Mouse (Mus musculus): ENCODE results near the gene Gfra1. TPM values are rescaled to one million over a fixed set of nuclear protein-coding genes. Genes with fewer than 3 reads are reported as not detected.

Gfra1 gene
- total RNA-seq, 2 experiments from 2014 or later: 3.9 to 4.2 TPM

DNA sequence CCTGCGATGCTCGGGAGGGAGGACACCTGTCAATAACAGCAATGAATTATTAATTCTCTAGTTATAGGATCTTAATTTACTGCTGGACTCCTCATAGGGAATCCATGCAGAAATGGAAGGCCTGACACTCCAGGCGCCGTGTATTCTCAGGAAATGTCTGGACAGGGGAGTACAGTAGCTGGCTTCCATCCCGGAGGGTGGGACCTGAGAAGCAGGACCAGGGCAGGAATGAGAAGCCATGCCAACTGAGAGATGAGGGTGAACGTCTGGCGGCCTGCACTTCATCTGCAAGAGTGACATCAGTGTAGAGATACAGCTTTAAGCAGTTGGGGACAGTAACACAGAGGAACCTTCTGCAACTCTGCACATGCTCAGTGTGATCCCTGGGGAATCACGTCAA, 115.5 kb downstream of the Gfra1 start:
- no peak for DNase-seq
- intact Hi-C loops (cut with DNase I): no loop called here

DNA sequence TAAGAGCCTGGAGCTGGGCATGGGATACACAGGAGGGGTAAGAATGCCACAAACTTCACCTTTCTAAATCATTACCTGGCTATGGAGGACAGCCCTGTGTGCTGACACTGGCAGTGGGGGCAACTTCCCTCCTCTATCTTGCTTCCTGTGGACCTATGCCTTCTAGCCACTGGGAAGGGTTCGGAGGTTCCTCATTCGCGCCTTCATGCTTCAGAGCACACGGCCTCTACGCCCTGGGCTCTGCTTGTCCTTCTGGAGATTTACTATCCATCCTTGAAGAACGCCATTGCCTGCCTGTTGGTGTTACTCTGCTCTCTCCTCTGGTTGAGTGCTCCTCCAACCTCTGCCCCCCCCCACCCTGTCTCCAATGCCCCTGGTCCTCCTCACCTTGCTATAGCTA, 118.9 kb downstream of the Gfra1 start:
- no peak for DNase-seq
- intact Hi-C loops (cut with DNase I): no loop called here

DNA sequence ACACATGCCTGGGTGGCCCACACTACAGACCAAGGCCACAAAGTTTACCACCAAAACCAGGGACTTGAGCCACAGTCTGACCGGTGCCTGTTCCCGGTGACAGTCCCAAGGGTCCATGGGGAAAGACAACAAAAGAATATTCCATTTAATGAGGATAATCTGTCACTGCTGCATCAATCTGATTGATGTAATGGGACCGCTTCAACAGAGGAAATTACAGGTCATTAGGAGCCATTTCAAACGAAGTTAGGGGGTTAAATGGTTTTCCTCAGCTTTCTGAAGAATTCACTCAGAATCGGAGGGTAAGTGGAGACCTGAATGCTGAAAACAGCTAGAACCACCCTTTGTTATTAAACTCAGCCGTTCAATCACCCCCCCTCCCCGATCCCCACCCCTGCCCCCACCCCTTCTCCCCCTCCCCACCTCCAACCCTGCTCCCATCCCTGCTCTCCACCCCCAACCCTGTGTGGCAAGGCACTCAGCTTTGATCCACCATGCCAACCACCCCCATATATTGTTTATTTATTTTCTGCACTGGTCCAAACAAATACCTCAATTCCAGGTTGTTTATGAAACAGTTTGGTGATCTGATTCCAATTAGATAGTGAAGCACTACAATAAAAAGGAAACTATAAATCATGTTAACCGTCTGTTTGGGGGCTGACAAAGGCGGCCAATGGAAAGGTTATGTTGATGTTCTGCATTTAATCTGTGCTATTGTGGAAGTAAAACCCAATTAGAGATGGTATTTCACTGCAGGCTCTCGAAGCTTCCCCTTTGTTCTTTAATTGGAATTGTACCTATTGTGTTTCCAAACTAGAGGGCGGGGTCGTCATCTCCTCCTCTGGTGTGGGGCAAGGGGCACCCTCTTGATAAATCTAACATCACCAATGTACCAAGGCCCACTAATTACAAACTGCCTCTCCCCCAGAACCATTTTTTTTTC, 119.9 kb downstream of the Gfra1 start:
- intact Hi-C loops (cut with DNase I): no loop called here
- no peak for DNase-seq

DNA sequence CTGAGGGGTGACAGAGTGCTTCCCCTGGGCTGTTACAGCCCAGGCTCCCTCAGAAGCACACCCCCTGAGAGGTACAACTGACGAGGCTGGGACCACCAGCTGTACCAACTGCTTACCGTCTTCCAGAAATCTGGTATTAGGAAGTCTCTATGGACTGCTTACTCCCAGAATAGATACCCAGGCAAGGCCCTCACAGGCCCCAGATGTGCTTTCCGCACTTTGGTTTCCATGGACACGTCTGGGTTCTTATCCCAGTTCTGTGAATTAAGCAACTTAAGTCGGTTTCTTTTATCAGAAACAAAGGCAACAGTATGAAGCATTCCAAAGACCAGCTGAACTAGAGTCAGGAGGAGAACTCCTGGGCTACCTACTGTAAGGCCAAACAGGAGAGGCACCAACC, 126.4 kb downstream of the Gfra1 start:
- no peak for DNase-seq
- intact Hi-C loops (cut with DNase I): no loop called here

DNA sequence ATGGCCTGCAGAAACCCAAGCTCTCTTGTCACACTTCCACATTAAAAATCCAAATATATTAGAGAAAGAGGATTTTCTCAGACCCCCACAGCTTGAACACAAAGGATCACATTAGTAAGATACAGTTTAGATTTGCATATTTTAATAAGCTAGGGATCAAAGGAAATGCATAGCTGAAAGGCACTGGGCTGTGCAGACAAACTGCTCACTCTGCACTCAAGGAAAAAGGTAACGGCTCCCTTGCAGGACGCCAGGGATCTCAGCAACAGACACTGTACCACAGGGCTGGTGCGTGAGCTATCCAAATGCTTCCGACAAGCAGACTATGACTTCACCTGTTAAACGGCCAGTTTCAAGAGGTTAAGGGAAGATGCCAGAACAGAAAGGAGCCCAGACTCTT, 127.7 kb downstream of the Gfra1 start:
- intact Hi-C loops (cut with DNase I): no loop called here
- DNase-seq: no peak

DNA sequence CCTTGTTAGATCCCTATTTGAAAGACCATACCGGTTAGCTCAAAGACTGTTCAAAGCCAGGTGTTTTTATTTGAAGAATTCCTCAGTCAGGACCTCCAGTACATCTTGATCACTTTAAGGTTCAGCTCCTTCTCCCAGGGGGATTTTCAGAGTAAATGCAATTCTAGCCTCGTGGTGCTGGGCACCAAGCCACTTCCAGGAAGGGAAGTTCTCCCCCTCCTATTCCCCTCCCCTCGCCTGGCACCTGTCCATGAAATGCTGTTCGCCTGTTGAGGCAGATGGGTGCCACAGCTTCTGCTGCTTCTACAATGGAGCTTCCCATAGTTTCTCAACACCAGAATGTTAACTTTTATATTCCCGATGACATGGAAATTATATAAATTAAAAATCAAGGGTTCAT, 139.2 kb downstream of the Gfra1 start:
- no peak for DNase-seq

DNA sequence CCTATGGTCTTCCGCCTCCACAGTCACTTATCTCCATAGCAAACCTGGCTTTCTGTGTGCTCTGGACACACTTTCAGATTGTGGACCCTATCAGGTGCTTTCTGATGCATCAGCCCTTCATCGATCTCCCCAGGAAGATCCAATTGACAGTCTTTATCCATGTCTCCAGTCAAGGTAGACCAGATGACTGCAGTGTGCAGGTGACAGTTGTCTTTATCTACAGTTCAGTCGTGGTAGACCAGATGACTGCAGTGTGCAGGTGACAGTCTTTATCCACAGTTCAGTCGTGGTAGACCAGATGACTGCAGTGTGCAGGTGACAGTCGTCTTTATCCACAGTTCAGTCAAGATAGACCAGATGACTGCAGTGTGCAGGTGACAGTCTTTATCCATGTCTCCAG, 140.0 kb downstream of the Gfra1 start:
- DNase-seq: no peak
- intact Hi-C loops (cut with DNase I): no loop called here

More for the DNA sequence above, 139.2 kb downstream of the Gfra1 start:
- intact Hi-C loops (cut with DNase I): no loop called here

DNA sequence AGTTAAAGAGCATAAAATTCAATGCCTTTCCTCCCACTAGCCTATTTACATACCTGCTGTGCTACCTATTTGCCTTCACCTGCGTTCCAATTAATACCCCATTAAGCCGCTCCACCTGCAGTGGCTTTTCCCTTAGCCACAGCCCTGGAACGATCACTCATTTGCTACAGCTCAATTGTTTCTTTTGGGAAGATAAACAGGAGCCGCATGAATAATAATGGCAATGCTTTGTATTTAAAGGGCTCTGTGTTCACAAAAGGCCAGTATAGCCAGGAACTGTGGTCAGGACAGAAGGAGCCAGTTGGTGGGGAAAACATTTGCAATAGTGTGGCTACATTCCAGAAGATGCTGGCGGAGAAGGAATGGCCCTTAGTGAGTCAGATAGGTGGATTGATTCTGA, 141.1 kb downstream of the Gfra1 start:
- intact Hi-C loops (cut with DNase I): no loop called here
- no peak for DNase-seq

DNA sequence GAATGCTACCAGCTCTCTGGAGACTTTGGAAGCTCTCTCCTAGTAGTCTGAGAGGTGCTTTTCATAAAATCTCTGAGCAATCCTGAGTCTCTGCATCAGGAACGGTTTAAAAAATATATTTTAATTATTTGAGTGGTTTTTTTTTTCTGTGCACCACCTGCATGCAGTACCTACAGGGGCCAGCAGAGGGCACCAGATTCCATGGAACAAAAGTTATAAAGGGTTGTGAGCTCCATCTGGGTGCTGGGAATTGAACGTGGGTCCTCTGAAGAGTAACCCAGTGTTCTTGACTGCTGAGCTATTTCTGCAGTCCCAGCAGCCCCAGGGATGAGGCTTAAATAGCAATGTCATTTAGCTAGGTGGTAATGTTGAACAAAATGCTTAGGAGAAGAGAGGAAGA, 141.9 kb downstream of the Gfra1 start:
- intact Hi-C loops (cut with DNase I): no loop called here
- DNase-seq: no peak

DNA sequence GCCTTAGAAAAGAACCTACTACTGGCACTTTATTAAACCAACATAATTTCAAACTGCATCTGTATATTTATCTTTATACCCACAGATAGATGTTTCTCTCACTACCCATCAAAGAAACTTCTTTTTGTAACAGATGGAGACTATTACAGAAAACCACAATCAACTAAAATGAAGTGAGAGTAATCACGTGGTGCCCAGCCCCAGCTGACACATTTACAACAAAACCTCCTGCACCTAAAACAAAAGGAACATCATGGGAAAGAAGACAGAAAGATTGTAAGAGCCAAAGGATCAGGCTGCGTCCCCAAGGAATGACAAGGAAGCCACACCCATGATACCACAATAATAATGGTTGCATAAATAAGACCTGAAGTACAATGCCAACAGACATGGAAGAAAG, 143.2 kb downstream of the Gfra1 start:
- intact Hi-C loops (cut with DNase I): no loop called here
- DNase-seq: no peak

DNA sequence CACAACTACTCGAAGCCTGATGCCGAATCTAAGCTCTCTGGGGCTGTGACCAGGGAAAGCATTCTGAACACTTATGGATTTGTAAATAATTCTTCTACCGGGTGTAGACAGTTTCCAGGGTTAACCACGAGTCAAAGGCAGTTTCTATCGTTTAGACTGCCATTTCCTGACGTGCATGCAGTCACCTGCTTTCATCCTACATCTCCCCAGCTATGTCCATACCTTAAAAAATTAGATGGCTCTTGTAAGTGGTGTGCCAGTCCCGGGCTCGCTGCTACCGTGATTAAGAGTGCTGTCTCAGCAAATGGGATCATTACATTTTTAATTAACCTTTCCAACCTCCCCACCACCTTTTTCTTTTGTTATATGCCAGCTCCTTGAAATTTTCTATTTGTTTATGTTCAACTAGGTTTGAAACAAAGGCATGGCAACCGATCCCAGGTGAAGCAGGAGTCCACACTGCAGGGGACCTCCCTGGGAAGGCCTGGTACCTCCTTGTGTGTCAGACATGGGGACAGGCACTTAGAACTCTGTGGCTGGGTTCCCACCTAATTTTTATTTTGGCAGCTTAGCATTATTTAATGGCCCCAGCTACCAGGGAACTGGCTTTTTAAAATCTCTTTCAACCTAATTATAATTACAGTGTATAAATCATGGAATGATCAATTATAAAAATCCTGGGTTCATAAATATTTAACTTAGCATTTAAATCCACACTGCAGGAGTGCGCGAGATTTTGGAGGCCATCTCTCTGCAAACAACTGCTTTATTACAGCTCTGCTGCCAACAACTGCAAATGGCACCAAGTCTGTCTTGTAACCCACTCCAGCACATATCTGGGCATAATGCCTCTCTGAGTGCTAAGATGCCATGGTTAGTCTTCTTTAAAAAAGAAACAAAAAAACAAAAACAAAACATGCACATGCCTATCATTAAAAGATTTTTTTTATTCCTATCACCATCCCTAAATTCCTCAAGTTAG, 145.1 kb downstream of the Gfra1 start:
- DNase-seq: no peak
- intact Hi-C loops (cut with DNase I): no loop called here

DNA sequence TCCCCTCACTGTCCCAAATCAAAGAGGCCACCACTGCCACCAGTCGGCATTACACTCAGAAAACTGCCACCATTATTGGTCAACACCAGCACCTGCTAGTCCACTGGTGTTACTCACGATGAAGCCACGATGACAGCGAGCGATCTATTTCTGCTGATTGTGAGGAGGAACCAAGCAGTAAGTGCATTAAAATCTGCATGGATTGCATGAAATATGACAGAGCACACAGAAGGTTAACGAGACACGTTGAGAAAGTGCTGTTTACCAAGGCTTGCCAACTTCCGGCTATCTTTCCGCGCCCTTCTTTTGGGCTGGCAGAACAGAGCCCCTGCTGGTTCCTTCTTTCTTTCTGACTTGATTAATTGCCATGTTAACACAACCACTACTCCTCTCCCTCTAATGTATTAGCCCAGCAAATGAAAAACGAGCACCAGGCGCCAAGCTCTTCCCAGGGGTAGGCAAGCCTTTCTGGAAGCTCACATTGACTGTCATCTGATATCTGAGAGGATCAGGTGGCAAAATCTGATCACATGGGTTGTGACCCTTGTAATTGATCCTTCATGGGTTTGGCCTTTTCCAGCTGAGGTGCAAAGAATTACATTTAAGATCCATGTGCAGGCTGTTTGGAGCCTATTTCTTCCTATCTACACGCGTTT, 146.0 kb downstream of the Gfra1 start:
- no peak for DNase-seq

DNA sequence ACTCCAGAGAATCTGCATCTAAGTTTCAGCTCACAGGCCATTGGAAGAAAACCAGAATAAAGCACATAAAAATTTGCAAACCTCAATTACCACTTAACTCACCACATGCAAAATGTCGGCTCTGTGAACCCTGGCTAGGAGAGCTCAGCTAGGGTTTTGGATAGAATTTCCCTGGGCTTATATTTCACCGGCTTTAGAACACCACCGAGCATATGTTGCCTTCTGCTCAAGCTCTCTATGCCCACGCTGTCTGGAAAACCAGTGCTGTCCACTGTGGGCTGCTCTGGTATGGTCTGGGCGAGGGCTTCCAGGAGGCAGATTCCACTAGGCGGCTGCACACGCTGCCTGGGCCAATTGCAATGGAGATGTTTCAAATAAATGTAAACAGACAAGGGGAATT, 154.6 kb downstream of the Gfra1 start:
- intact Hi-C loops (cut with DNase I): no loop called here
- no peak for DNase-seq

More for the DNA sequence above, 146.0 kb downstream of the Gfra1 start:
- intact Hi-C loops (cut with DNase I): no loop called here

DNA sequence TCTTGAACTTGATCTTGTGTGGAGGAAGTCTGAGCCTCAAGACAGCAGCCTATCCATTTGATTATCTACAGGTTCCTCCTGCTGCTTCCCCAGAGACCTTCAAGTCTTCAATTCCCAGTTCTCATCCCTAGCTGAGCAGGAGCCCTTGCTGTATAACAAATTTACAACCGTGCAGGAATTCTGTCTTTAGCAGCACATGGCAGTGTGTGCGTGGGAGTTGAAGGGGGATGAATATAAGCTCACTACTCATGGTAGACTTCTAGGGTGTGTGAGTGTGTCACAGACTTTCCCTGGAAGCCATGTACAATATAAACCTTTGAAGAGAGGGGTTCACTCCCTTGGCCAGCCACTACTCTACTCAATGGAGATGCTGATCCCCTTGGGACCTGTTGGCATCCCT, 157.8 kb downstream of the Gfra1 start:
- no peak for DNase-seq

DNA sequence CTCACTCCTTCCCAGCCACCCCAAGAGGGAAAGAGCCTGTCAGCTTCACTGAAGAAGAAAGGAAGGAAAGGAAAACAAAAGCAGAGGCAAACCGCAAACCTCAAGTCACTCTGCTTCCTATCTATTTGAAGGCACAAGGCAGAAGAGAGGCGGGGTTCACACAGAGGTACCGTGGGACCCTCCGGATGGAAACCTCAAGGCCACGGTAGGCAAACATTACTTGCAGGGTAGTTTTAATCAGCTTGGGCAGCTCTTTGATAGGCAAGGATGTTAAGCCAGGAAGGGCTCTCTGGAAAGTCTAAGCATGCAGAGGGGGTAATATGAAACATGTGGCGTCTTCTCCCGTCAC, 158.9 kb downstream of the Gfra1 start:
- intact Hi-C loops (cut with DNase I): no loop called here
- DNase-seq: no peak

More for the DNA sequence above, 157.8 kb downstream of the Gfra1 start:
- intact Hi-C loops (cut with DNase I): no loop called here

DNA sequence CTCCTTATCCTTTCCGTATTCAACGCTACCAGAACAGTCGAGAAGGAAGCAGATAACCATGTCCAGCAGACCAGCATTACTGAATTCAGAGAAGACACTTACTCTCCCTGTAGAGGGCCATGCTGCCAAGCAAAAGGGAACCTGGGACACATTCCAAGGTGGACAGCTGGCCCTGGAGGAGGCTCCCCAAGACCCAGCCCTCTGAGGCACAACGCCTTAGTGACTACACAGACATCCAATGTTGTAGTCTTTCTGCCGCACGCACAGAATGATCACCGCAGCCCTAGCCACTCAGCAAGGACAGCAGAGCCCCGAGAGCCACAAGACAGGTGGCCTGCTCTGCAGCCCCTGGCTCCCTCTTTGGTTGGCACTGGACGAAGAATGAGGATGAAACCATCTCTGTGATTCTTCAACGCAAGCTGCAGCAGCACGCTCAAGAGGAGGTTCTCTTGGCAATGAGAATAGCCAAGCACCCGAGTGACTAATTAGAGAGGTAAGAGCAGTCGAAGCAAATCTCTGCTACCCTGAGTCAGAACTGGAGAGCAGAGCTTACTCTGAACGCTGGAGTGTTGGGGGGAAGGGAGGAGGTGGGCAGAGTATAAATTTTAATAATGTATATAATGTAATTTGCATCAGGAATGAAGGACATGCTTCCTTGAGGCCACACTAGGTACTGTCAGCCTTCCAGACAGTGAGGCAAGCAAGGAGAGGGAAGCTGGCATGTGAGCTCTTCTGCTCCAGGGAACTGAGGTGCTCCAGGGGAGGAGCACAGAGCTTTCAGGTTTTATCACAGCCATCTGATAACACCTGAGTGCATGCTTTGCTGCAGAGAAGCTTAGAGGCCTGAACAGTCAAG, 159.5 kb downstream of the Gfra1 start:
- intact Hi-C loops (cut with DNase I): no loop called here
- peak; percentile 36 to 62 for DNase-seq

DNA sequence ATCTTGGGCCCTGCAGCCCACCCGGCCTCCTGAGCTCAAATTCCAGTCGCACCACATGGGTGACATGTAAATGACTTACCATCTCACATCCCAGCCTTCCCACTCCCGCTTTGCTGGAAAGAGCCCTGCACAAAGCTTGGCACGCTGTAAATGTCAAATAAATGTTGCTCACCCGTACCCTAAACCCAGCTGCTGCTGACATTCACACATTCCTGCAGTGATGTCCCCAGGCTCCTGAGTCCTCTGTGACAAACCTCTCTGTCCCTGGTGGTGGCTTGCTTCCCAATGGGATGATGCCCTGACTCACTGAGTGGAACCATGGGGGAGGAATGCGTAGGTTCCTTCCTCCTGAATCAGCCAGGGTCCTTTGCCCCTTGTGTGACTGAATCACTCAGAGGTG, 167.6 kb downstream of the Gfra1 start:
- no peak for DNase-seq
- intact Hi-C loops (cut with DNase I): no loop called here

DNA sequence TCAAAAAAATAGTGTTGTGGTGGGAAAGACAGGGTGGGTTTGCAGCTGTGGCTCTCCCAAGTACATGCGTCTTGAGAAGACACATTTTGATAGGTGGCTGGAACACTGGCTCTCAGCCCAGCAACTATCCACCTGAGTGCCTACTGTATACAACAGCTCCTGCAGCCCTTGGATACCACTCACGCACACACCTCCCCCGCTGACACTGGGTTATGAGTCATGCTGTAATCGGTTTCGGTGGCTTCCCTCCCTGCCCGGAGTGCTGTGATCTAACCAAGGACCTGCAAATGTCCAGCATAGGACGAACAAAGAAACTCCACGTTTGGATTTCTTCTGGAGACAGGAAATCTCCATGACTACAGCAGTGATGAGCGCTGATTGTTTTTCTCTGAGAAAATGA, 180.4 kb downstream of the Gfra1 start:
- intact Hi-C loops (cut with DNase I): no loop called here
- DNase-seq: no peak

DNA sequence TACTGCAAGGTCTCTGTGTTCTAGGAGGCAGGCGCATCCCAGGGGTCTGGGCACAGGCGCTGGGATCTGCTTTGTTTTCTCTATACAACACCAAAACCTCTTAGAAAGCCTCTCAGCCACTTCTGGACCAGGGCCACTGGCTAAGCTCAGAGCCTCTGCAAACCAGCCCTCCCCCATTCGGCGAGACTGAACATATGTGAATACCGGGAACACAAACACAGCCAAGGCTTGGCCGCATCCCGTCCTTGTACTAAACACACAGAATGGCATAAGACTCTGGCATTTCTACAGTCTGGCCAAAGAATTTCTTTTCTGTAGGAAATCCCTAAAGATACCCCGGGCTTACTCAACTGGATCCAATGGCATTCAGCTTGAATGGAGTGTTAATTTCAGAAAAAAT, 183.9 kb downstream of the Gfra1 start:
- no peak for DNase-seq
- intact Hi-C loops (cut with DNase I): no loop called here

DNA sequence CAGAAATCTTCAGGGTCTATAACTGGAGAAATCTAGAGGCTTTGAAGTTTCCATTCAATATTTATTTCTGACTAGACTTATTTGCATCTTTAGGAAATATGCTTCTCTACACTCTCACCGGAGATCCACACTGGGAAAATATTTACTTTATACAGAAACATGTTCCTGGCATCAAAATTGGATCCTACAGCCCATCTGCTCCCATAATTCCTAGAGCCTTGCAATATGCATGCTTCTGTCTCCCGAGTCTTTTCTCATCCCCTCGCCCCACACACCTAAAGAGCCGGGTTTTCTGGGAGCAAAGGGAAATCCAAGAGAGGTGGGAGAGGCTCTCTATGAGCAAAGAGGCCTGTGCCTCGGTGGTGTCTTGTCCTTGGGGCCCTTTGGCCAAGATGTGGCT, 184.9 kb downstream of the Gfra1 start:
- DNase-seq: no peak
- intact Hi-C loops (cut with DNase I): no loop called here

Measured in heart, postnatal 14 days (tissue).